Mouse (Mus musculus): ENCODE results near the gene Nr2c2ap.

Gene Nr2c2ap

GRCm38 (mm10) chr8:70120667-70121066 lies 10.5 kb upstream of the Nr2c2ap start, which contains the start of gene Ncan:
Gene Ncan (minus strand): TSS chr8:70120873.
- peak; percentile 50 for DNase-seq (ENCODE audit: low read depth)

- DNase-seq (ENCODE audit: low read depth), result peak; percentile 53
Observed at GRCm38 (mm10) chr8:70122863-70123262, 8.3 kb upstream of the Nr2c2ap start.

DNA sequence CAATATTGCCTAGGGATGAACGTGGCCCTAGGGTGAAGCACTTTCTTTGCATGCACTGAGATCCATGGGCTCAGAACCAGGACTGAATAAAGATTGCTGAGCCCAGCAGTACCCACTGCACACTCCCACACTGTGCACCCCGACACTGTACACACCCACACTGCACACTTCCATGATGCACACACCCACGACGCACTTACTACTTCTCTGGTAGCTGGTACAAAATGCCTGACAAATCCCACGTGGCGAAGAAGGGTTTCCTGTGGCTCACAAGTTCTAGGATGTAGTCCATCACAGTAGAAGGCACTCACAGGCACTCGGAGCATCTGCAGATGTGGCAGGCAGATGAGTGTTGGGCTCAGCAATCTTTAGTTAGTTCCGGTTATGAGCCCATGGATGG lies 6.1 kb upstream of the Nr2c2ap start:
- no peak for DNase-seq (ENCODE audit: low read depth)

DNA sequence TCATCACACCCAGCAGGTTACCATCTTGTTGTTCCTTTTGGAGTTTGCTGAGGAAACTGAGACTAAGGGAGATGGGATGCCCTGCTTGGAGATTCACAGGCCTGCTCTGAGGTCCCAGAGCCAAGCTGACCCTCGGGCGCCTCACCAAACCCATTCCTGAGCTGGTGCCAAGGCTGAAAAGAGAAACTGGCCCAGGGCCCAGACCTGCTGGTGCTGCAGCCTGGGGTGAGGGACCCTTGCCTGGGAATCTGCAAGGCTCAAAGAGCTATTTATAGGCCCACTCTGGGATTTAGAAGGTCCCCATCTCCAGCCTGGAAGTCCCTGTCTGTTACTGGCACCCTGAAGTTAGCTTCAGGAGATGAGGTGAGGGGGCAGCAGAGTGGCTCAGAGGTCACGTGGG lies 2.7 kb upstream of the Nr2c2ap start:
- DNase-seq (ENCODE audit: low read depth), result no peak

DNA sequence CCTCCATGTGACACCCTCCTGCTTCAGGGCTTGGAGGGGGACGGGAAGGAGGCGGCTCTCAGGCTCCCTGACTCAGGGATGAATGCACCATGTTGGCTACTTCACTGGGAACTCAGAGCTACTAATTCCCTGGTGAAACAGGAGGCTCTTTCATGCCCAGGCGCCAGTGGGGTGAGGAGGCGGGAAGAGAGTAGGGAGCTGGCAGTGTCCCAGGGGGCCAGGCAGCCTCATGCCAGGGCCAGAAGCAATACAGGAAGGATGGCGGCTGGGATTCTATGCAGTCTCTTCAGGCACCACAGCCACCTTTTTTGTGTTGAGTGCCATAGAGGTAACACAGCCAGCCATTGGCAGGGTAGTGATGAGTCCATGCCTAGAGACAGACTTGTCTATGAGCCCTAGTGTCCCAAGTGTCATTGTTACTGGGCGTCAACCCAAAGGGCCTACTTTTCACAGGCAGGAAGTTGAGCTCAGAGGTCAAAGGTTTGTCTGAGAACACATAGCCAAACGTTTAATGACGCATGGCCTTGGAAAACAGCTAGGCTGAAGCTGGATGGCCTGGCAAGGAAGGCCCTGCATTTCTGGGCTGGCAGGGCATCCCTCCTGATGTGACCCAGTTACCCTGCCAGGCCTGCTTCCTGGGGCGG lies 1.7 kb upstream of the Nr2c2ap start:
- DNase-seq (ENCODE audit: low read depth), result no peak

DNA sequence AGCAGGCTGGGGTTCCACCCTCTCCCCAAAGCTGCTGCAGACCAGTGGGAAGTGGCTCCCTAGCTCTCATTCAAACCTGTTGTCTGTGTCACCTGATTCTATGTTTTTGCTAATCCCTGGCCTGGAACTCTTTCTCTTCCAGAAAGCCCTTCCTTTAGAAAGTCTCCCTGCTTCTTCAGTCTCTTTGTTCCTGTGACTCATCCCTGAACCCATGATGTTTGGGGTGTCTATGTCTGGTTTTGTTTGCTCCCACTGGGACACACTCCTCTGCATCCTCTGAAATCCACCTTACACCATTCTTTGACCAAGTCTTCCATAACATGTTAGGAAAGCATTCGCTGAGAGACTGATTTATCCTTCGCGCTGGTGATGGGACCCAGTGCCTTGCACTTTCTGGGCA lies 1.1 kb upstream of the Nr2c2ap start:
- DNase-seq (ENCODE audit: low read depth), result no peak

DNA sequence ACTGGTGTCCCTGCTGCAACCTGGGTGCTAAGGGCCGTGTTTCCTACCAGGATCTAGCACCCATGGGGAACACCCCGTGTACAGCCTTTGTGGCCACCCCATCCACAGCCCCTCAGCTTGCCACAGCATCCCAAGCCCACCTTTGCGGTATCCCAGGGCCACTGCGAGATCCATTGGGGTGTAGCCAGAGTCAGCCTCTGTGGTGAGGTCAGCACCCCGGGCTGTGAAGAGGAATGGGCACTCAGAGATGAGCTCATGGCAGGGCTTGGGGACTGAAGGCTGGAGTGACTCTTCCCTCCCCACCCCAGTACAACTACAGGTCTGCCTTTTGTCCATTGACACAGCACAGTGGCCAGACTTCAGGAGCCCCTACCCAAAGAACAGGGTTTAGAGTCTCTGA lies 3.0 kb downstream of the Nr2c2ap start:
- no peak for DNase-seq (ENCODE audit: low read depth)

- DNase-seq (ENCODE audit: low read depth), result no peak
Observed at GRCm38 (mm10) chr8:70134931-70135330, 3.8 kb downstream of the Nr2c2ap start.

- DNase-seq (ENCODE audit: low read depth), result no peak
Observed at GRCm38 (mm10) chr8:70136591-70136990, 5.5 kb downstream of the Nr2c2ap start.

DNA sequence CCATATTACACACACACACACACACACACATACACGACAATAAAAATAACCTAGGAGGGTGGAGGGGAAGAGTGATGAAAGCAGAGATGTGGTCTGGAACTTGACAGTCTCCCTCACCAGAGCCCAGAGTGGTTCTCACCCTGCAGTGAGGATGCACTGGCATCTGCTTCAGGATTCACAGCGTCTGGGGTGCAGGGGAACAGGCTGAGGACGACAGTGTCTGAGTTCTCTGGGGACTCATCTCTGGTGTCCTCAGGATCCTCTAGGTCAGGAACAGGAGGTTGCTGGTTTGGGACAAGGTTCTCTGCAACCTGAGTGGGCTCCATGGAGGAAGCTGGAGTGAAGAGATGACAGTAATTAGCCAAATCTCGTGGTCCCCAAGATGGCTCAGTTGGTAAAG lies 6.8 kb downstream of the Nr2c2ap start:
- DNase-seq (ENCODE audit: low read depth), result no peak

GRCm38 (mm10) chr8:70139026-70139857 lies 8.1 kb downstream of the Nr2c2ap start, which contains the start of the genes Rfxank, Borcs8 and Mef2b:
Gene Rfxank (minus strand): TSS chr8:70139154.
Gene Borcs8 (plus strand): TSS chr8:70139499.
Gene Mef2b (plus strand): TSS chr8:70139711.
- DNase-seq (ENCODE audit: low read depth), result peak; percentile 100

GRCm38 (mm10) chr8:70139981-70140380 lies 8.8 kb downstream of the Nr2c2ap start:
- no peak for DNase-seq (ENCODE audit: low read depth)

- no peak for DNase-seq (ENCODE audit: low read depth)
Observed at GRCm38 (mm10) chr8:70147678-70148607, 16.8 kb downstream of the Nr2c2ap start.

- DNase-seq (ENCODE audit: low read depth), result no peak
Observed at GRCm38 (mm10) chr8:70150158-70150557, 19.0 kb downstream of the Nr2c2ap start.

DNA sequence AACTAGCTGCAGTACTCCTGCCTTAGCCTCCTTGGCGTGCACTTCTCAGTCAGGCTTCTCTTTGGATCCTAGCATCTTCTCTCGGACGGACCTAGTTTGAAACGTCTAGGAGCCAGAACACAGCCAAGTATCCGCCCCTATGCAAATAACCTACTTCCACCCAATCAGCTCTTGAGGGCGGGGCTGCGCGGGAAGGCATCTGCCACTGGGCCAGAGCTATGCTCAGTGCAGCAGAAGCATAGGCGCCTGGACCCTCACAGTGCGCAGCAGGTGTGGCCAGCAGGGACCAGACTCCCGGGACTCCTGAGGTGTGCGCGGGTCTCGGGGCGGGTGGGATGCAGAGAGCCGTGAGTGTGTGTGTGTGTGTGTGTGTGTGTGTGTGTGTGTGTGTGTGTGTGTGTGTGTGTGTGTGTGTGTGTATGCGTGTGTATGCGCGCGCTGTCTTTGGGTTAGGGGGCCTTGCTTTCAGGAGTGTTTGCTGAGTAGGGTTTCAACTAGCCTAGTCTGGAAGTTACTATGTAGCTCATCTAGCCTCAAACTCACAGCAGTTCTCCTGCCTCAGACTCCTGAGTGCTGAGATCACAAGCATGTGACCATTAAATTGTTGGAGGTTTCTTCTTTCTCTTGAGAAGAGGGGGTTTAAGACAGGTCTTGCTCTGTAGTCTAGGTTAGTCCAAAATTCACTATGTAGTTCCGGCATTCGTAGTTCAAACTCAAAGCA lies 21.6 kb downstream of the Nr2c2ap start:
- peak; percentile 72 for DNase-seq (ENCODE audit: low read depth)

- DNase-seq (ENCODE audit: low read depth), result no peak
Observed at GRCm38 (mm10) chr8:70157240-70157800, 26.2 kb downstream of the Nr2c2ap start.

- DNase-seq (ENCODE audit: low read depth), result peak; percentile 90
Observed at GRCm38 (mm10) chr8:70158069-70158853, 27.1 kb downstream of the Nr2c2ap start.

- no peak for DNase-seq (ENCODE audit: low read depth)
Observed at GRCm38 (mm10) chr8:70159211-70159610, 28.1 kb downstream of the Nr2c2ap start.

DNA sequence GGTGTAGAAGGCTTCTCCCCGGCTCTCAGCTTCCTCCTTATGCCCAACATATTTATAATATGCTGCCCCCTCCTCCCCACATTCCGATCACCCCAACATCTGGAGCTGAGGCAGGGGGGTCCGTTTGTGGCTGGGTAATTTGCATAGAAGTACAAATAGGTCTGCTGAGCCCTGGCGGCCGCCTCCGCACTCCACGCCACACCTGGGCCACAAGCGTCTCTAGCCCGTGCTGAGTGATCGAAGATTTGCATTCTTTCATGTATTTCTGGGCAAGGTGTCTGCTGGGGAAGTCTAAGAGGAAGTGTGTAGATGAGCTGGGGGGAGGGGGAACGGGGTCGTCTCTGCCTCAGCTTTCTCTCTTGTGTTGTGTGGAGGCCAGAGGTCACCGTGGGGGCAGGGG lies 28.9 kb downstream of the Nr2c2ap start:
- peak; percentile 65 for DNase-seq (ENCODE audit: low read depth)

- DNase-seq (ENCODE audit: low read depth), result no peak
Observed at GRCm38 (mm10) chr8:70163316-70163715, 32.2 kb downstream of the Nr2c2ap start.

Measured in naive thymus-derived CD4-positive, alpha-beta T cell, adult 2 months (primary cell).